Mouse (Mus musculus) B cell, adult (primary cell): ENCODE results near the gene Arrdc4. TPM values are rescaled to one million over a fixed set of nuclear protein-coding genes. Genes with fewer than 3 reads are reported as not detected.

Source experiments
- total RNA-seq: library from RNA; stranded (reverse); gene quantifications from 4 replicates; pipeline ENCODE4 v1.2.4, GENCODE M21; 2023; ENCODE audit not compliant: inconsistent age

The Arrdc4 gene
- 0.19 to 0.48 TPM (median 0.33 TPM) in 3 of 4 replicates, not detected in the other for total RNA-seq

DNA sequence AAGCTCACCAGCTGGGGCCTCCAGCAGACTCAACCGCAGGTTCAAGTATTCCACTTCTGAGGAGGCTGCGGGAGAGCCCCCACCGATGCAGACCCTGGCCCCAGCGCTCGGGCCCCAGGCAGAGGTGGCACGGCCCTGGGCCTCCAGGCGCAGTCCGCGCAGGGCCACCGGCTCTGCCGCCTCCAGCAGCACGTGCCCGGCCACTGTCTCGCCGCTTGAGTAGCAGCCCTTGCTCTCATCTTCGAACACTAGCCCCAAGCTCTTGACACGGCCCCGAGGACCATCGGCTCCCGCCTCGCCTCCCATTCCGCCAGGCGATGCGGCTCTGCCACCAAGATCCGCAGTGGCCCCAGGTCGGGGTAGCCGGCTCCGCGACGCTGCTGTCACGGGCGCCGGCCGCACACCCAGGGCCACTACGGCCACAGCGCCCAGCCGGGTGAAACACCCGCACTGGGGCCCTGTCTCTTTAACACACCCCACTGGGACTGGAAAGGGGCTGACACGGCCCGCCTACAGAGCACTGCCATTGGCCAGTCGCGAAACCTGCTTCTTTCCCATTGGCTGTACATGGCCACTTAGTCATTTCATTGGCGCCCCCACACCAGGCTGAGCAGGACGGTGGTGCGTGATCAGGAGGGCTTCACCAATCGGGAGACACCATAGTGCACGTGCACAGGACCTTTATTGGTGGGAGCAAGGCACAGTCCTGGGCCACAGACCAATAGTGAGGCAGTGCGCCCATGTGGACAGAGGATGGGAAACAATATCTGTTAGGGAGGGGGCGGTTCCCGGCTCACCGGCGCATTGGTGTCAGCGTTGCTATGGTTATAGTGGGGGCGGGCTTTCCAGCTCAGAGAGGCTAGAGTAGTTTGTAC, at the start of gene Arrdc4:
Gene Arrdc4, minus strand, starts transcription at position 481 of the 875 bp plus-strand sequence.

